Mouse (Mus musculus) gastrocnemius, postnatal 25 days (tissue): ENCODE results near the gene Ppcdc. TPM values are rescaled to one million over a fixed set of nuclear protein-coding genes. Genes with fewer than 3 reads are reported as not detected.
"Not testable (repeated sequence)": the region's sequence is repeated elsewhere in the genome, so short reads cannot be mapped to it uniquely, and the experiment has no call there.

ENCODE experiments used
- DNase-seq: peaks from one replicate; pipeline ENCODE4 v3.0.0; 2022
- total RNA-seq, 2 experiments: library from RNA; stranded (reverse); gene quantifications; 1 replicate in 1 of 2; 2 replicates in 1 of 2; pipeline ENCODE4 v1.2.3; 2021

Ppcdc gene
- total RNA-seq, 2 experiments from 2014 or later: 5.7 to 8.1 TPM

DNA sequence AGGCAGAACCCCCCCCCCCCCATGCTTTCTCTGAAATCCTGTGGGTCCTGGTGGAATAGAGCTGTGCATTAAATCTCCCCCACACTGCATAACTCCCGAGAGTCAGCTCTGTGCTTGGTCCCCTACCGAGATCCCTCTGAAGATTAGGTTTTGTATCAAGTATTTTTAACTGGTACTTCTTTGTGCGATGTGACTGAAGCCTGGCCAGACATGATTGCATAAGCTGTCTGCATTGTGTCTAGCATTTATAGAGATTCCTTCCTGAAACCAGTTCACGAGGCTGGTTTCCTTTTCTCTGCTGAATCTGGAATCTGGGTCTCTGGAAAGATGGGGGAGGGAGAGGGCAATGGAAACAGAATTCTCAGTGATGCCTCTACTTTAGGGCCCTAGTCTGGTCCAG lies 11.5 kb downstream of the Ppcdc start:
- DNase-seq: no peak

DNA sequence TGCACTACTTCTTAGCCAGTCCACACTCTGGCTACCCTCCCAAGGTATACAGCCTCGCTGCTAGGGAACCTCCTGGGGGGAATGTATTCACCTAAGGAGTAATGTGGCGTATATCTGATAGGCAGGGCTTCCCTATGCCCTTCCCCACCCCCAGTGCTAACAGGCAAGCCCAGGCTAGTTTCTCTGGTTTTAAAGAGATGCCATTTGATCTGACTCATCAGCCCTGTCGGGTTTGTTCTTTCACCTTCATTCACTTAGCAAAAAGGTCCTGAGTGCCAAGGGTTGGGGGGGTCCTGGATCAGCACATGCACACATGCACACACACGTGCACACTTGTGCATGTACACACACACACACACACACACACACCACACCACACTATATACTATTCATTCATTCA lies 12.0 kb downstream of the Ppcdc start:
- DNase-seq: no peak

DNA sequence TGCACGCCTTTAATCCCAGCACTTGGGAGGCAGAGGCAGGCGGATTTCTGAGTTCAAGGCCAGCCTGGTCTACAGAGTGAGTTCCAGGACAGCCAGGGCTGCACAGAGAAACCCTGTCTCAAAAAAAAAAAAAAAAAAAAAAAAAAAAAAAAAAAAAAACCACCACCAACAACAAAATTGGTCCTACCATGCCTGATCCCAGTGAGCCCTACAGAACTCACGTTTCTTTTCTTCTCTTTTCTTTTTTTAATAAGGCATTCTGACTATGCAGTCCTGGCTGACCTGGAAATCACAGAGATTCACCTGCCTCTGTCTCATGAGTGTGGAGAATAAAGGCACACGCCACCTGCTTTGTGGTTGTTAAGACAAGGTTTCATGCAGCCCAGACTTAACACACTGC lies 12.8 kb downstream of the Ppcdc start:
- not testable (repeated sequence) for DNase-seq

DNA sequence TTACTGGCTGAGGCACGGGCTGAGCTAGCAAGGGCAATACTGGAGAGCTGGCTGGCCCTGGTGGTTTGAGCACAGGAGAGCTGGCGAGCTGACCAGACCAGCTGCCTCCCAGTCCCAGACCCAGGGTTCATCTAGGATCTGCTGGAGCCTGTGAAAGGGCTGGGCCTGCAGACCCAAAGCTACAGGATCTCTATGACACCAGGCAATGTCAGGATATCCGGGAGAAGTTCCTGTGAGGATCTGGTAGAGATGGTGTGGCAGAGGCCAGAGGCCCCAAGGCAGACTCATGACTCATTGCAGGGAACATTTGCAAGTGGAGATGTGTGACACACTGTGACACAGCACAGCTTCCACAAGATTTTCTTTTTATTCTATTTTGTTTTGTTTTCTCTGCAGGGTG lies 14.8 kb downstream of the Ppcdc start:
- DNase-seq: no peak

DNA sequence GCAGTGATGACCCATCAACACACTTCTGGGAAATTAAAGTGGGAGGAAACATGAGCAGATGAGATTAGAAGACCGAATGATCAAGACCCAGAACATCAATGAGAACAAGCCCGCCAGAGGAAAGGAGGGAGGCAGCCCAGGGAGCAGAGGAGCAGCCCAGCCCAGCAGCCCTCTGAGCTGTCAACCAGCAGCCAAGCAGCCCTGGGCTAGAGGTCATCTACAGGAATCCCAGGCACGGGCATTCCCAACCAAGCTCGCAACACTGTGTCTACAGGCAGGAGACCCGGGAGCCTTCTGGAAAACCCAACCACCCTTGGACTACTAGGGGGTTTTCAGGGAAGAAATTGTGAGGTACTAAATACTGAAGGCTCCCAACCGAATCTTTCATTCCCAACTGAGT lies 15.9 kb downstream of the Ppcdc start:
- no peak for DNase-seq

DNA sequence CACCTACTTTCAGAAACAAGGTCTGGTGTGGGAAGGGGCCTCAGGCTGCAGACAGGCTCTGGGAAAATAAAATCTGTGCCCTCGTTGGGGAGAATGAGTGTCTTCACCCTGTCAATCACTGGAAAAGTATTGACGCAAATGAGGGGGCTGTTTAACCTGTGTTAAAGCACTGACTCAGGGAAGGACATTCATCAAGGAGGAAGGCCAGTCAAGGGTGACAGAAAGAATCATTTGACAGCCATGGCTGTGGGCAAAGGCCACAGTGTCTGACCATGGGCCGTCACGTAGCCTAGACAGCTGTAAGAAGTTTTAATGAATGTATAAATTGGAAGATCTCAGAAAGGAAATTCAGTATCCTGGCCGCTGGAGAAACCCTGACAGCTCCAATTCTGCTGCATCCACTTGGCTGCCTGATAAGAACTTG lies 18.2 kb downstream of the Ppcdc start:
- DNase-seq: no peak

DNA sequence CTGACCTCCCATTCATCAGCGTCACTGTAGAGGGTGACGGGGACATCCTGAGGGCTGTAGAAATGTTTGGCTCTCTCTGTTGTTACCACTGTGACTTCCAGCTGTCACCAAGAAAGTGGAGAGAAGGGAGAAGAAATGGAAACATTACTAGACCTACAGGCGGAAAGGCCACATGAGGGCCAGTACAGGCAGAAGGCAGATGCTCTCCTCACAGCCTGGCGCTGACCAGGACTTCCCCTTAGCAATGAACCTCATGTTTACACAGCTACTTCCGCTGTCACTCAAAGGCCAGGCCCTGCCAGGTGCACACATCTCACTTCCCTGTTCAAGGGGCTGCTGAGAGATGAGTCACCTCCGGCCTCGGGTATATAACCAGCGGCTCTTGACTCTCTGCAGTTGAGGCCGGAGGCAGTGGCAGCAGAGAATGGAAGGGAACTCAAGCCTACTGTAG lies 18.8 kb downstream of the Ppcdc start:
- DNase-seq: peak; percentile 65

DNA sequence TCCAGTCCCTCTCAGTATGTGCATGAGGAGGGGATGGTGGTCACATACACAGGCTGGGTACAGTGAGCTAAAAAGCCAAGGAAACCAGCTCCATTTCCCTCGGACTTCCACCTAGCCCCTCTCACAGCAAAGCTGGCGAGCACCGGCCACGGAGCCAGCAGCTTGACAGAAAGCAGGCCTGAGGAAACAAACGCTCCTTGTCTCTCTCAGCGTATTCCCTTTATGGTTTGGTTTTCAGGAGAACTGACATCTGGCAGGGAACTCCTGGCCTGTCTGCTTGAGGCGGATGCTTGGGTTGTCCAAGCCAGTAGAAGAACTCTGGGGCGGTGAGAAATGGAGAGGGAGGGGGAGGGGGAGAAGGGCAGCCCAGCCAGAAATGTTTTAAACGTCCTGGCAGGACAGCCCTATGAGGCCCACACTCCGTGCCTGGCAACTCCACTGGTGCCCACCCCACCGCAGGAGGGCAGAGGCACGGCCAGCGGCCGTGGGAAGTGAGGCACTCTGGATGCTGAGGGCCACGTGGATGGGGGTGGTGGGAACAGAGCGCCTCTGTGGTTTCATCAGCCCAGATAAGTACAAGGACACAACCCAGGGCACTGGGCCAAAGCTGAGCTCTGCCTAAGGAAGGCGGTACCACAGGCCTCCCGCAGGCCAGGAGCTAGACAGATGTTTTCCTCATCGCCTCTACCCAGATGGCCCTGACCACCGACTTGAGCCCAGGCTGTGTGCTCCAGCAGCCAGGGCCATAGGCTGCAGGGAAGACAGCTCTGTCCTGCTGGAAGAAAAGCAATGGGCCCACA lies 19.4 kb downstream of the Ppcdc start:
- peak; percentile 94 for DNase-seq

DNA sequence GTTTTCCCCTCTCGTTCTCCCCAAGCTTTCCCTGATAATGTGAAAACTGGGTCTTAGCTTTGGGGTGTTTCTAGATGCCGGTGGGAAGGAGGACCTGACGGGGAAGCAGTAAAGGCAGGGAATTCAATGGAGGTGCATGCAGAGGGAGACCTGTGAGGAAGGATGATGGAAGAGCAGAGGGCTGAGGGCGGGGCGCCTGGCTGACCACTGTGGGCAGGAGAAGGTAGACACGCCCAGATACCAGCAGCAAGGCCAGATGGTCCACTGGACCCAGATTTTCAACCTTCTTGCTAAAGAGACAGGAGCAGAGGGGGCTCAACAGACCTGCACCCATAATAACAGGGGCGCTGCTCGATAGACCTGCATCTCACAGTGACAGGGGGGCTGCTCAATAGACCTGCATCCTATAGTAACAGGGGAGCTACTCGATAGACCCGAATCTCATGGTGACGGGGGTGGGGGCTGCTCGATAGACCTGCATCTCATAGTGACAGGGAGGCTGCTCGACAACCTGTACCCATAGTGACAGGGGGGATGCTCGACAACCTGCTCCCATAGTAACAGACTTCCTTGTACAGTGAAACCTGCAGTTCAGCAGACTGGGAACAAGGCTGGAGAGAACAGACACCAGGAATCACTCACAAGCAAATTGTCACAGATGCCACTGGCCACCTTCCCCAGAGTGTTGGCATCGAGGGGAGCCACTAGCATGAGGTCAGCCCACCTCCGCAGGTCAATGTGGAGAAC lies 20.2 kb downstream of the Ppcdc start:
- DNase-seq: no peak

DNA sequence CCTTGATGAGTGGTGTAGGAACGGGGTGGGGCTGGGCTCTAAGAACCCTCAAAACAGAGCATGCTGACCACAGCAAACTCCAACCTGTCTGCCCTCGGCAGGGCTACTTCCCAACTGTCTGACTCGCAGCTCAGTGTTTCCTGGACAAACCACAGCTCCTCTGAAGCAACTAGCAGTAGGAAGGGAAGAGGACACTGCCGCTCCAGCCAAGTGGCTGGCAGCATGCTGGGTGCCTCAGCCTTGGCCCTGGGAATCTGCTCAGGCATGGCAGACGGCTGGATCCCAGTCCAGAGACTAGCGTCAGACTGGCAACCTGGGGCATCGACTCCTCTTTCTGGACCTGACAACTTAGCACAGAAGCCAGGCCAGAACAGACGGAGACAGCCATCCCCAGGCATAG lies 22.6 kb downstream of the Ppcdc start:
- peak; percentile 70 for DNase-seq

DNA sequence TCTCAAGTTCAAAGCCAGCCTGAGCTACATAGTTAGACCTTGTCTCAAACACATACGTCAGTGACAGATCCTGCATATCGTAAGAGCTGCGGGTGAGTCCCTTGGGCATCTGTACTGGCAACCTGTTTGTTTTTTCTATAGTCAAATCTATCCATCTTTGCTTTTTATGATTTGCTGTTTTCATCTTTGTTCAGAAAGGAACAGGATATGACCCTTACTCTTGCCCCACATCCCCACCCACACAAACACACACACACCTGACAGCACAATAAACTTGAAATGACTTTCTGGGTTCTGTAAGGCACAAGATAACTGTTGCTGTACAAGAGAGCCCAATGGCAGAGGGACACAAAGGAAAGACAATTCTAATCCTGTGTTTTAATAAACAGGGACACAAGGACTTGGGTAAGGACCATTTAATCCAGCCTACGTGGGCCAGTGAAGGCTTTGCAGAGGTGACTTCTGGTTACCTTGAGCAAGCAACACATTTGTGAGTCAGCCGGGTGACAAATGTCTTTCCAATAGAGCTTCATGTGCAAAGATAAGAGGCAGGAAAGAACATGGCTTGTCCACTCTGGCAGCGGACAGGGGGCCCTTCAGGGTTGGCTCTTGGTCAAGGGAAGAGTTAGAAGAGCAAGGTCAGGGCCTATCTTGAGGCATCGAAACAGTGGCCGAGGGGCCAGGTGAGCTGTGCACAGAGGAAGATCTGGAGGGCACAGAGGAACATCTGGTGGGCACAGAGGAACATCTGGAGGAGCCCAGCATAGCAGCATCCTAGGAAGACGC lies 32.6 kb downstream of the Ppcdc start:
- DNase-seq: no peak

DNA sequence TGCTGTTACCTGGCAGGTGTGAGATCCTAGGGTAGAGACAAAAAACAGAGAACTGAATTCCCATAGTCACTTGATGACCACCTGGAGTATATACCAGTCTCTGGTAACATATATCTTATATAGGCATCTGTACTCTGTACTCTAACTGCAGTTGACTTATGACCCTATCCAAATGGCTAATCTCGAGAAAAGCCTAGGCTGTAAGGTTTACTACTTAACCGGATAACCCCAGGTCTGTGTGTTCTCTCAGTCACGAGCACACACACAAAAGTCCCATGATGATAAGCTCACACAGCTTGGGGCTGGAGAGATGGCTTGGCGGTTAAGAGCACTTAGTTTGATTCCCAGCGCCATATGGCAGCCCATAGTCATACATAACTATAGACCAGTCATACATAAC lies 33.5 kb downstream of the Ppcdc start:
- DNase-seq: no peak

DNA sequence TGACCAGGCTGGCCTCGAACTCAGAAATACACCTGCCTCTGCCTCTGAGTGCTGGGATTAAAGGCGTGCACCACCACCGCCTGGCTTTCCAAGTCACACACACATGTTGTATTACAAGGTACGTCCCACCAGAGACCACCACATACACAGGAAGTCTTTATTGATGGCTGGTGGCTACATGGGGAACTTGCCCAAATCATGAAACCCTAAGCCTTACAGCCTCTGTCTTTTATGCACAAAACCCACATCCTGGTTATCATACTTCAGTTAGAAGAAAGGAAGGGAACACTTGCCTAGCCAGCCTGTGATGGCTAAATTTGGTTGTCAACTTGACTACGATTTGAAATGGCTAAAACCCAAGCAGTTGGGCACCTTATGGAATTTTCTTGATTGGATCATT lies 35.9 kb downstream of the Ppcdc start:
- no peak for DNase-seq

DNA sequence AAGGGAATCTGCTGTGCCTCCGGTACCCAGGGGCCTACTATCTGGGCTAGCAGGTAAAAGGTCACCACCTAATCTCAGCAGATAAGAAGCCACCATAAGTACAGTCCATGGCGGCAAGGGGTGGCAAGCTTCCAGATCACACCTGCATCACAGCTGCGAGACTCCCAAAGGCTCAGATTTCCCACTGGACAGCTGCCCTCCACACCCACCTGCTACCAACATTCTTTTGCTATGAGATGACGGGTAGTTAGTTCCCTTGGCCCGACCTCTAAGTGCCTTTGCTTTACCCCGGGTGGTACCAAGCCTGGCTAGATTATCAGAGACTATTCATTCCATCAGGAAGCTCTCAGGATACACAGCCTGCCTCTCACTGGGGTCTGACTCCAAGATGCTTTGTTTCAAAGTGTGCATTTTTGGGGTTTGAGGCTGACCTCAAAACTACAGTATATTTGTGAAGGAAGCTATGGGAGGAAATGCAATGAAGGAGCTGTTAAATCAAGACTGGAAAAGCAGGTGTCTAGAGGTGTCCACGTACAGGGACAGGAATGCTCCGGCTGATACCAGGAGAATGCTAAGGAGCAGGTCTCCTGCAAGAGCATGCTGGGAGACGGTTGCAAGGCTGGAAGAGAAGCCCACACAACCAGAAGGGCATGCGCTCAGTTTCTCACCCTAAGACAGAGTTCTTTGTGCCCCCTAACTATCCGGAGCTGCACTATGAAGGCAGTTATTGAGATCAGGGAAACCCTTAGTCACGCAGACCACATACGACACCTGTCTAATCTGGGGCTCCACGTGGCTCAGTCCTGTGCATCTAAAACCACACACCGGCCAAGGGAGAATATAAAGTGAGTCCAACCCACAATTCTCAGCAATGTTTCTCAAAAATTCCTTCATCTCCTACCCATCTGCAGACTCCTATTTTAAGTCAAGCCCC lies 37.3 kb downstream of the Ppcdc start:
- DNase-seq: no peak

DNA sequence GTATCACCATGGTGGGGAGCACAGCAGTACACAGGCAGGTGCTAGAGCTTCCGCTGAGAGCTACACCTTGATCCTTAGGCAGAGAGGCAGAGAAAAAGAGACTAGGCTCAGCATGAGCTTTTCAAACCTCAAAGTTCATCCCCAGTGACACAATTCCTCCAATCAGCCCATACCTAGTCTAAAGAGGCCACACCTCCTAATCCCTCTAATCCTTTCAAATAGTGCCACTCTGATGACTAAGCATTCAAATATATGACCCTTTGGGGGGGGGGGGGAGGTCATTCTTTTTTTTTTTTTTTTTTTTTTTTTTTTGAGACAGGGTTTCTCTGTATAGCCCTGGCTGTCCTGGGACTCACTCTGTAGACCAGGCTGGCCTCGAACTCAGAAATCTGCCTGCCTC lies 41.2 kb downstream of the Ppcdc start:
- no peak for DNase-seq

DNA sequence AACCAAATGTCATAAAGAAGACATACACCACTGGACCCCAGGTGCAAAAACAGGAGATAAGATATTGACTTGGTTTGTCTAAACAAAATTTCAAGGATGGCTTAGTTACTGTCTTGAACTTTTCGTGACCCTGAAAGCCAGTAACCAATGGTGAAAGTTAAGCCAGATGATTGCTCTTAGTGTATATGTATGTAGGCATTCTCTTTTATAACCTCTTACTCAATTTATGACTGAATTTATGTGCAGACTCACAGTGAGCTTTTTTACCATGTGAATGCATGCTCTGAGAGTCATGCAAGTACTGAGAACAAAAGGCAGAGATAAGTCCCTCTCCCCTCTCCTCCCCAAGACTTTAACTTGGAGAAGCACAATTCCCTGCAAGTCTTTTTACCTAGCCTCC lies 47.0 kb downstream of the Ppcdc start:
- DNase-seq: no peak

DNA sequence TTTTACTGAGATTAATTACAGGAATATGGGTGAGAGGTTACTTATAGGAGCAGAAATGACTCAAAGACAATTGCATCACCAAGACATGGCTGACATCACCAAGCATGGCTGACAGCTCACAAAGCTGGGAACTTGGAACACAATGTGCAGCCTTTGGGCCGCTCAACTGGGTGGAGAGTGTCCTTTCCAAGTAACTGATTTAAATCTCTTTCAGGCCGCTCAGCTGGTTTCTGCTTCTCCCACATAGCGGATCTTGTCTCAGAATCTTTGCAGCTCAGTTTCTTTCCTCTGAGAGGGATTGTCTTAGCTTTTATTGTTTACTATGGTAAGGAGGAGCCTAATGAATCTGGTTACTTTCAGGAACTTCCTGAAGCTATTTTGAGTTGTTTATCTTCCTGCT lies 49.1 kb downstream of the Ppcdc start:
- no peak for DNase-seq

DNA sequence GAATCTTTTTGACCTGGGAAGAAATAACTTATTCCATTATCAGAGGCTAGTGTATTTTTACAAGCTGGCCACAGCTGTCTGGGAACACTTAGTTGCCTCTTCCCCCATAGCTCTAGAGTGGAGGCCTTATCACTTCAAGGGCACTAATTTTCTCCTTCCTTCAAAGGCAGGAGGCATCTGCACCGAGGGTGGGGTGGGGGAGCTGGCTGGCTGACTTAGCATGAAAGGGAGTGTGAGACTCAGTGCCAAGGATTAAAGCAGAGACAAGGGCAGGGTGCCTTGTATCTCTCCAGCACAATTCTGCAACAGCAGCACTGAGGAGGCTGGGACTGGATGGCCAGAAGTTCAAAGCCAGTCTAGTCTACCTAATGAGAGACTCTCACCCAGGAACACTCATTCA lies 50.8 kb downstream of the Ppcdc start:
- DNase-seq: no peak

DNA sequence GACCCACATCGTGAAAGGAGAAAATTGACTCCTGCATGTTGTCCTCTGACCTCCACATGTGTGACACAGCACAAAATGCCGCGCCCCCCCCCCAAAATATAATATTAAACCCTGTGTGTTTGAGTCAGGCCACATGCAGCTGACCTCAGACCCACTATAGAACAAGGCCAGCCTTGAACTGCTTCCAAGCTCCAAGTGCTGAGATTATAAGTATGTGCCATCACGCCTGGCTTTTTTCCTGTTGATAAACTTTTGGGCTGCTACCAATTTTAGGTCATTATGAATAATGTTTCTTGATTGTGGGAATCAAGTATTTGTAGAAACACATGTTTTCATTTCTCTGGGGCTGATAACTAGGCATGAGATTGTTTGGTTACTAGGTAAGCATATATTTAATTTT lies 53.0 kb downstream of the Ppcdc start:
- DNase-seq: no peak

DNA sequence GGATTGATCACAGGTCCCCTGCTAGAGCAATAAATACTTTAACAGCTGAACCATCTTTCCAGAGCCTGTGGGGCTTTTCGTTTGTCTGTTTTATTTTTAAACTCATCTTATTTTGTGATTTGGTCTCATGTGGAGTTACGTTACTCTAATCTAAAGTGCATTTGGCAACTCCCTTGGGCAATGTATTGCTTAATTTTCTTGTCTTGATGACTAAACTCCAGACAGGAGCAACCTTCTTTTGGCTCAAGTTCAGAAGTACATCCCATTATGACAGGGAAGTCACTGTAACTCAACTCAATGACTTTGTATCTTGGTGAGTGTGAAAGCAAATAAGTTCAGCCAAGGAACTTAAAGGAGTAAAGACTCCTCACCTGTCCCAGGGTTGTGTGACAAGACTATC lies 55.3 kb downstream of the Ppcdc start:
- DNase-seq: no peak

DNA sequence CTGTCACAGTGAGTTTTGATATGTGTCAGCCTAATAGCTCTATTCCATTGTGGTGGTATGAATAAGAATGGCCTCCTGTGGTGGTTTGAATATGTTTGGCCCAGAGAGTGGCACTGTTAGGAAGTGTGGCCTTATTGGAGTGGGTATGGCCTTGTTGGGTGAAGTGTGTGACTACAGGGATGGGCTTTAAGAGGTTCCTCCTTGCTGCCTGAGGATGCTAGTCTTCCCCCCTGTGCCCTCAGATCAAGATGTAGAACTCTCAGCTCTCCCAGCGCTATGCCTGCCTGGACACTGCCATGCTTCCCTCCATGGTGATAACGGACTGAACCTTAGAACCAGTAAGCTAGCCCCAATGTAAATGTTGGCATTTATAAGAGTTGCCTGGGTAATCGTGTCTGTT lies 78.9 kb downstream of the Ppcdc start:
- DNase-seq: no peak
